Mouse (Mus musculus) Patski (cell line): ENCODE data around the gene Gm5916. TPM values are rescaled to one million over a fixed set of nuclear protein-coding genes. Genes with fewer than 3 reads are reported as not detected.

ENCODE experiments used
- ATAC-seq: fragments of 100-300 bp; one replicate; pipeline ENCODE4 v1.8.0; 2021
- CTCF ChIA-PET: fragments of 350-600 bp; sonication (Branson Sonifier 250); formaldehyde crosslinking; loops from one replicate; lab custom pipeline; 2022; ENCODE audit warnings: inconsistent platforms; lab: Charles Lee
- POLR2A ChIA-PET: fragments of 350-600 bp; sonication (Branson Sonifier 250); formaldehyde crosslinking; loops from one replicate; lab custom pipeline; 2022; ENCODE audit warnings: antibody characterized with exemption, inconsistent platforms; lab: Charles Lee
- DNase-seq: peaks from one replicate; pipeline ENCODE4 v3.0.0-alpha.2; 2011; ENCODE audit warnings: low read depth, low spot score
- H3K27me3 ChIP-seq: fragments of 371-371 bp; one replicate; pipeline ENCODE4 v1.5.1; 2021
- CTCF ChIP-seq: fragments of 100-300 bp; IDR thresholded peaks from one replicate; pipeline ENCODE4 v1.5.1; 2021
- in situ Hi-C: fragments of 300-500 bp; cut with MboI; formaldehyde crosslinking; loops from 3 replicates; pipeline ENCODE4 v1.11.1; 2018; ENCODE audit warnings: low pct_unique_long_range_greater_than_20kb, mixed read lengths
- polyA plus RNA-seq: library from polyadenylated mRNA; unstranded; gene quantifications from one replicate; pipeline ENCODE4 v1.2.3, GENCODE M21; 2021

The Gm5916 gene
- not detected for polyA plus RNA-seq

GRCm38 (mm10) chr9:36128679-36129078 is at the start of gene Gm5916:
TSS of gene Gm5916 (minus strand) at chr9:36128779.
- DNase-seq (no peak), ATAC-seq (no peak)
- in situ Hi-C loops, result no loop called here
- POLR2A ChIA-PET, result no interaction called here
- CTCF ChIA-PET, result no interaction called here
- no peak for TF ChIP-seq CTCF
- H3K27me3 ChIP-seq, result no peaks in the 10 kb centered on the region

Other genes starting within 250 kb of the Gm5916 start
- not detected for gene 9230113P08Rik, start 220.4 kb downstream of the Gm5916 start, polyA plus RNA-seq